Mouse (Mus musculus): ENCODE measurements around the gene Lor.

GRCm38 (mm10) chr3:92106582-92106981 lies 23.6 kb upstream of the Lor start:
- TF ChIP-seq CTCF (IDR thresholded peaks at IDR 0.05; ENCODE audit: control insufficient read depth, insufficient read depth, insufficient read length), result no peak
- TF ChIP-seq MYOD1 (IDR thresholded peaks at IDR 0.05; ENCODE audit: control insufficient read depth, insufficient read length, low read depth), result no peak
- TF ChIP-seq MYOG (IDR thresholded peaks at IDR 0.05; ENCODE audit: control insufficient read depth, extremely low read depth, insufficient read length), result no peak
- no peak for TF ChIP-seq CEBPB (IDR thresholded peaks at IDR 0.05; ENCODE audit: low read depth)
- no peak for TF ChIP-seq MAX (IDR thresholded peaks at IDR 0.05)
- no peak for TF ChIP-seq USF1 (IDR thresholded peaks at IDR 0.05; ENCODE audit: low read depth)
- TF ChIP-seq FOSL1 (IDR thresholded peaks at IDR 0.05; ENCODE audit: insufficient read depth, low read length, poor library complexity, severe bottlenecking), result no peak

Measured in C2C12 (cell line).